Comparison of ENCODE assay signal across 11 mouse cellular contexts in genomic region chr3:103851882-103852281, GRCm38 (mm10). TPM values are rescaled to one million over a fixed set of nuclear protein-coding genes. Genes with fewer than 3 reads are reported as not detected.
A peak's percentile ranks its signal among the peaks of the same experiment; 100 is the strongest.
DNase-seq lines count a peak whose midpoint lies in the region.
"Had no signal": no experiment of that assay in that cellular context is flagged by ENCODE, and none has a peak within 500 bp of the region (broad histone marks: within the 10 kb centered on the region; RNA-seq: fewer than 3 reads in every experiment).

No protein-coding gene starts in this region.

- DNase-seq in CD4-positive, CD25-positive, alpha-beta regulatory T cell, adult 2 months (ENCODE audit: low read depth, low spot score), result peak; percentile 50
- DNase-seq in T-cell, adult 2 months (ENCODE audit: low spot score), result peak; percentile 11
- DNase-seq in cerebellum, adult 8-10 months, result peak; percentile 59
- peak; percentile 73 for DNase-seq in induced T-regulatory cell, adult 2 months (ENCODE audit: low read depth)
- no peak for DNase-seq in kidney, adult 11 months
- DNase-seq in ovary, postnatal 14 days (ENCODE audit: low spot score), result no peak
- DNase-seq in gastrocnemius, postnatal 4 days (ENCODE audit: low spot score in 2 of 2), result no peak
- DNase-seq: right cerebral cortex, postnatal 25 days had no signal

RNA-seq across cellular contexts. Expression of gene Ptpn22, which starts 7.7 kb away (rescaled TPM):
- total RNA-seq in gastrocnemius, postnatal 4 days (2021), result under 1 TPM; 0.49 to 0.52 TPM

RNA-seq across cellular contexts. Expression of gene Bcl2l15, which starts 19.5 kb away (rescaled TPM):
- total RNA-seq in gastrocnemius, postnatal 4 days (2021), result under 1 TPM in 1 of 2 experiments, not detected in 1; 0.23 TPM
- total RNA-seq: gastrocnemius, adult 8-10 months; heart, adult 2 months; heart, postnatal 4 days had no signal

RNA-seq across cellular contexts. Expression of gene Gm43064, which starts 42.5 kb away (rescaled TPM):
- under 1 TPM; 0.20 to 0.21 TPM for total RNA-seq in gastrocnemius, postnatal 4 days (2021)

RNA-seq across cellular contexts. Expression of gene Ap4b1, which starts 42.6 kb away (rescaled TPM):
- 10 to 100 TPM; 12.8 to 15.5 TPM for total RNA-seq in gastrocnemius, postnatal 4 days (2021)

RNA-seq across cellular contexts. Expression of gene Dclre1b, which starts 42.6 kb away (rescaled TPM):
- 10 to 100 TPM in 1 of 2 experiments, 1 to 10 TPM in 1; 6.7 to 10.6 TPM for total RNA-seq in gastrocnemius, postnatal 4 days (2021)

Comparison
In these comparisons a context has a peak if more than half of its experiments do, and no peak if none do; other contexts are left out.
1. DNase-seq: peak in CD4-positive, CD25-positive, alpha-beta regulatory T cell, adult 2 months (single experiment), T-cell, adult 2 months (single experiment), cerebellum, adult 8-10 months (single experiment) and induced T-regulatory cell, adult 2 months (single experiment); none in kidney, adult 11 months (single experiment), ovary, postnatal 14 days (single experiment) and gastrocnemius, postnatal 4 days (0 of 2).